Mouse (Mus musculus) frontal cortex, postnatal 14 days (tissue): ENCODE measurements at regions not wholly inside any gene's neighbourhood (a gene's known extent, or its start where the extent isn't known, plus 50 kb on each side); places are given as distances from the start of the nearest gene placed in this dataset.

ENCODE experiments used
- DNase-seq, 2 experiments: peaks; one replicate each; pipeline ENCODE4 v3.0.0; 2022; ENCODE audit warnings: low spot score in 2 of 2

DNA sequence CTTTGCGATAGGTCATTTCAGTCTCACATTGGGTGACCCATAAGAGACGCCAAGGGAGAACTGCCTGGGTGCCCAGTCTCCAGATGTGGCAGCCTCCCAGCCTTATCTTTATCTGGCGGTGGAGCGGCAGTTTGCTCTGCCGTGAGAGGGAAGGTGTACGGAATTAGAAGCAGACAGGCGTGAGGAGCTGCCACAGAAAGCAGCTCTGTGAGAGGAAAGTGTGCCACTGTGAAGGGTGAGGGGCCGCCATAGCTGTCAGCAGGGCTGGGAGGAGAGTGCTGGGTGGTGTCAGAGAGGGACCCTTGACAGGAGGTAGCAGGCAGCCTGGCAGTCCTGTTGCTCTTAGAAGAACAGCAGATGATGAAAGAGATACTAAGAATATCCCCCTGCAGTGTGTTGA is 375.0 kb downstream of the Cdh26 start:
- no peak for DNase-seq

DNA sequence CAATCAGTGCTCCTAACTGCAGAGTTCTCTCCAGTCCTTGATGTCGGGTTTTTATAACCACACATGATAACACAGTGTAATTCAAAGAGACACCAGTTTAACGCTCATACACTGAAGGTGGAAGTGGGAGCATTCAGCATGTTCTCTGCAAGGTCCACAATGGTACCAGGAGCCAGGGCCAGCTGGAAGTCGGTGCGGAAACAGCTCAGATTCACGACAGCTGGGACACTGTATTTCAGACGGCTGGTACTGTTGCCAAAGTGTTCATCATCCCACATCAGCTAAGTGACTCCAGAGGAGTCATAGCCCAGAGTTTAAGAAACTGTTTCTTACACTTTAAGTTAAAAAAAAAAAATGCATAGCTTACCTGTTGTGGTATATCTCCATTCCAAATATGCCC is 391.2 kb downstream of the Cdh26 start:
- no peak for DNase-seq

DNA sequence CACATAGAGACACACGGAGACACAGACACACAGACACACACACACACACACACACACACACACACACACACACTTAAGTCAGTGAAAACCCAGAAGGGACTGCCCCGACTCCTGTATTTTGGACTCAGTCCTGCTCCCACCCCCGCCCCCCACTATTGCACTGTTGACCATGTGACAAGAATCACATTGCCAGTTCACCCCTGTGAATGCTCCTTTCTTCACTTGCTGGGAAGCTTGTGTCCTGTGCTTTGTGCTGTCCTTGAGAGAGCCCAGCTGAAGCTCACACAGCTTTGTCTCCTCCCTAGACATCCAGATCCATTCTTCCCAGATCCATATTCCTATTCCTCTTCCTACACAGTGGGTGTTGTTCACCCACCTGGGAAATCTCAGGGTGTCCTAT is 400.0 kb downstream of the Cdh26 start:
- DNase-seq: no peak

DNA sequence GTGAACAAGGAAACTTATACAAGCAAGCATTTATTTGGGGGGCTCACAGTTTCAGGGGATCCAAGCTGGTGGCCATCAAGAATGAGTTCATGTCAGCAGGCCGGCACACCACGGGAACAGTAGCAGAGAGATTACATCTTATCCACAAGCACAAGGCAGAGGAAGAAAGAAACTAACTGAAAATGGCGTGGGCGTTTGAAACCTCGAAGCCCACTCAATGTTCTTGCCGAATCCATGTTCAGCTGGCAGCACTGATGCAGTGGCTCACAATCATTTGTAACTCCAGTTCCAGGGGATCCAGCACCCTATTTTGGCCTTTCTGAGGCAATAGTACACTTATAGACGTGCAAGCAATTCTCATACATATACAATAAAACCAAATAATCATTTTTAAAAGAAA is 404.7 kb downstream of the Cdh26 start:
- DNase-seq: no peak

DNA sequence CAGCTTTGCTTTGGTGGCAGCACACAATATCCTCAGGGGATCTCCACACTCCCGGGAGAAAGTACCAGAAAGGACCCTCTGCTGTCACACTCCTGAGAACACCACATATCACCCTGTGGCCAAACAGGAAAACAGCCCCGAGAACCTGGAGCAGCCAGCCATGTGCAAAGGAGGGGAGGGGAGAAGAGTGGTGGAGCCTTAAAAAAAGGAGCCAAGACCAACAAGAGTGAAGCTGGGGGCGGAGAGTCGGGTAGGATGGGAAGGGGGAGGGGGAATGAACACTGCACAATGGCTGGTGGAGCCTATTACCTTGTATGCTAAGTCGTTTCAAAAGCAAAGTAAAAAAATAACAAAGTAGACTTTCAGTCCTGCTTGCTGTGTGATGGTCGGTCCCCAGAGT is 408.2 kb downstream of the Cdh26 start:
- DNase-seq: no peak

DNA sequence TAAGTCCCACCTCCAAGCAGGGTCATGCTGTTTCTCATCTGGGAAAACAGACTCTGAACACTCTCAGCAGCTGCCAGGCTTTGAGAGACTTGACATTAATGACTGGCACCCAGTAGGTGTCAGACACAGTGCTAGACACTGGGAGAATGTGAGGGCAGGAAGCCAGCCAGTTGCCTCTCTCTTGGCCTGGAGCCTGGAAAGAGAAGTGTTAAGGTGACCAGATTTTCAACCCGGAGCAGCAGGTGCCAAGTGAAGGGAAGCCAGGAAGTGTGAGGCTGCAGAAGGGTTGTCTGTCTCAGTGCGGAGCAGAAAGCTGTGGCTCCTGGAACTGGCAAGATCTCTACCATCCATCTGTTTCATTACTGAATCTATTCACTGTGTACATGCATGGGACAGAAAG is 410.6 kb downstream of the Cdh26 start:
- DNase-seq: peak in 1 of 2 experiments; percentile 55

DNA sequence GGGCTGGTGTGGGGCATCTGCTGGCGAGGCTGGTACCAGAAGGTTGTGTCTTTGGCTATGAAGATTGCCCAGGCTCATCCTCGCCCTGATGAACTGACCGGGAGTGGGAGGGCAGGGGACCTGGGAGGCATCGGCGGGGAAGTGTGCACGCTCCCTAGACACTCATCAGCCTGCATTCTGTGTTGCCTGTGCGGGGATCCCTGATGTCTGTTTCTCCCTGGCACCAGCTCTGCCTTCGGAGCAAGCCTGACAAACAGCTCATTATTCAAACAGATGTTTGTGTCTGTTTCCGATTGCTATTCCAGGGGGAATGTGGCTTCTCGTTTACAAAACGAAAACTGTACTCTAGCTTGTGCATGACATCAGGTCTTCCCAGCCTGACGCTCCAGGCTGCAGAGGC is 412.3 kb downstream of the Cdh26 start:
- no peak for DNase-seq

DNA sequence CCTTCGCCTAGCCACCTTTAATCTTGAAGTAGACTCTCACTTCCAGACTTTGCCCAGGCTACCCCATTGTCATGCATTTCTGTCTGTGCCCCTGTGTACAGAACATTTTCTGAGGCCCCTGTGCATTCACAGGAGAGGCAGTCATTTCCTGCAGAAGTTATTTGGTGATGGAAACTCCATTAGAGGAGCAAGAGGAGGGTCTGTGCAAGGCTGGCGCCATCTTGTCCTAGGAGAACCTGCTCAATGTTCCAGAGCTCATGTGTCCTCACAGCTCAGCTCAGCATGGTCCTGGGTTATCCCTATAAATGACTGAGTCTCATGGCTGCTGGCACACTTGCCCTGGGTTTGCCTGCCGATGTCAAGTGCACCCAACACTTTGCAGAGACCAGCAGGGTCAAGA is 413.1 kb downstream of the Cdh26 start:
- no peak for DNase-seq

DNA sequence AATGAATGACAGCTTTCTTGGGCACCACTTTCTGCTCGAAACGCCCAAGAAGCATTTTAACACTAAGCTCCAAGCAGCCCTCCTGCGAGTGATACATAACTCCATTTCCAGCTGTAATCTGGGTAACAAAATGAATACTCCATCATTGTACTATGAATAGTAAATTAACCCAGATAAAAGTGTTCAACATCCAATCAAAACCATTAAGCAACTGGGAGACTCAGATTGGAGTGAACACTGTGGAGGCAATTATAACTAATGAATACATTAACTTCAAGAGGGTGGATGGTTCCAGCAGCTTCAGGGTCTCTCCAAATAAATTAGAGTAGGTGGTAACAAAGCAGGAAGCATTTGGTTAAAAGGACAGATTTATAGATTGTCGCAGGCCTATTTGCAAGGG is 414.2 kb downstream of the Cdh26 start:
- DNase-seq: no peak

DNA sequence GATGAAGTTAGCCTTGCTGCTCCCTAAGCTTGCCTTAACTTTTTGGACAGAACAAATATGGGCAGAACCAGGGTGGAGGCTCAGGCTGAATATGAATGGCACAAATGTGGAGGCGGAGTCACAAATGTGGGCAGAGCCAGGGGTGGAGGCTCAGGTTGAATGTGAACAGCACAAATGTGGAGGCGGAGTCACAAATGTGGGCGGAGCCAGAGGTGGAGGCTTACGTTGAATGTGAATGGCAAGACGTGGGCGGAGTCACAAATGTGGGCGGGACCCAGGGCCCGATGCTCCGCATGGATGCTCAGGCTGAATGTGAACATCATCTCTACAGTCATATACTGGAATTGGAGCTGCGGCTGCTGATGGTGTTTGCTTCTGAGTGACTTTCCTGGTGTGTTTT is 420.0 kb downstream of the Cdh26 start:
- no peak for DNase-seq

DNA sequence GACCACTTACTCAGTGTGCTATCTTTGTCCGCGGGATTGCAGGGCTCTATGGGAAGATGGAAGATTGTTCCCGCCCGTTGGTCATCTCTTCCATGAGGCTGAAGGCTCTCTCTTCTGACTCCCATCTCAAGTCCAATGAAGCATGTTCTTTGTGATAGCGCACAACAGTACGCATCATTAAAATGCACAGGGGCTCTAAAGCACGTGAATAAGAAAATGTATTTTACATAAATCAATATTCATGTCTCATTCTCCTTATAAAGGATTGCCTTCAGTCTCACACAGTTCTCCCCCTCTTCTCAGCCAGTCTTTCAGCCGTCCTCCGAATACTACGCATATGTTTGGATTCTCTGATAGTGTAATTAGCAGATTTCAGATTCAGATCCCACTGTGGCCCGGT is 420.4 kb downstream of the Cdh26 start:
- DNase-seq: no peak

DNA sequence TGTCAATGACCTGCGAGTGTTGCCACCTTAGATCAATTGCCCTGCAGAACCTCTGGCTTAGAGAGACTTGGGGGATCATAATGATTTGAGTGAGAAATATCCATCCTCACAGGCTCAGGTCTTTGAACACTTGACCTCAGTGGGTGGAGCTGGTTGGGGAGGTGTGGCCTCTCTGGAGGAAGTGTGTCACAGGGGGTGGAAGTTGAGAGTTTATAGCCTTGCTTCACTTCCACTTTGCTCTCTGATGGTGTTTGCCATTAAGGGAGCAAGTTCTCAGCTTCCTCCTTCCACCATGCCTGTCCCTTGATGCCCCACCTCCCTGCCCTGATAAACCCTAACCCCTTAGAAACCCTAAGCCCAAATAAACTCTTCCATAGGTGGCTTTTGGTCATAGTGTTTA is 423.7 kb downstream of the Cdh26 start:
- no peak for DNase-seq

DNA sequence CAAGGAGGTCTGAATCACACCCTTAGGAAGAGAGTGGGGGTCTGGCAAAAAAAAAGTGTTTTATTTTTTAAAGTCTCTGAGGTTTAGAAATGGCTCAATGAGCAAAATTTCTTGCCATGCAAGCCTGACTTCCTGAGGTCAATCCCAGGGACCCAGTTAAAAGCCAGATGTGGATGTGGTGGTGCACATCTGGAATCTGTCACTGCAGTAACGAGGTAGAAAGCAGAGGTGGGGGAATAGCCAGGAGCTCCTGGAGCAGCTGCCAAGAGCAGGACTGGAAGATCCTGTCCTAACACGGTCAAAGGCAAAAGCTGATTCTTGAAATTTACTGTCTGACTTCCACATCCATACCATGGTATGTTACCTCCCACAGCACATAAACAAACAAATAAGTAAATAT is 424.4 kb downstream of the Cdh26 start:
- no peak for DNase-seq

DNA sequence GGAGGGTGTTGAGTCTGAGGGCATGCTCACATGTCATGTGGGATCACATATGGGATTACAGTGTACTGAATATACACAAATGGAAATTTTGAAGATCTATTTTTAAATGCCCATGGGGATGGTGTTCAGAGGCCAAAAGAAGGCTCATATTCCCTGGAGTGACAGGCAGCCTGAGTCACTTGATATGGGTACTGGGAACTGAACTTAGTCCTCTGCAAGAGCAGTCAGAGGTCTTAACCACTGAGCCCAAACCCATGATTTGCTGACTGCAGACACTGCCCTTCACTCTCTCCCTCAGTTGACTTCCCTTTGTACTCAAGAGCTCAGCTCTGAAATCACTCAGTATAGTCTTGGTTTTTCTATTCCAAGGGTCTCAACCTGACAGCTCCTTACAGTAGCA is 432.3 kb downstream of the Cdh26 start:
- DNase-seq: no peak

DNA sequence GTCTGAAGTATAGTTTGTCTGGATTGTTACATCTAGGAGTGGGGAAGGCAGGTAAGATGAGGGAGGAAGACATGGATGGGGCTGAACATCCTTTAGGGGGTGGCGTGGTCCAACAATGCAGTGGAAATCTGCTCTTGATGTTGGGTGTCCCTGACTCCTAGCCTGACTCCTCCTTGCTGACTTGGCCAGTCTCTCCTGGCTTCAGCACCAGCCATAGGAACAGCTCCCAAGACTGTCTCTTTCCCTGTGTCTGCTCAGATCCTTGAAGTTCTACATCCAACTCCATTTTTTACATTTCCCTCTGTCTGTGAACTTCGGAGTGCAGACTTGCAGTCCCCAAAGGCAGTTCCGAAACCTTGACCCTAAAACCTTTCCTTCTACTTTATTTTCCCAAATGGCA is 436.8 kb downstream of the Cdh26 start:
- DNase-seq: no peak

DNA sequence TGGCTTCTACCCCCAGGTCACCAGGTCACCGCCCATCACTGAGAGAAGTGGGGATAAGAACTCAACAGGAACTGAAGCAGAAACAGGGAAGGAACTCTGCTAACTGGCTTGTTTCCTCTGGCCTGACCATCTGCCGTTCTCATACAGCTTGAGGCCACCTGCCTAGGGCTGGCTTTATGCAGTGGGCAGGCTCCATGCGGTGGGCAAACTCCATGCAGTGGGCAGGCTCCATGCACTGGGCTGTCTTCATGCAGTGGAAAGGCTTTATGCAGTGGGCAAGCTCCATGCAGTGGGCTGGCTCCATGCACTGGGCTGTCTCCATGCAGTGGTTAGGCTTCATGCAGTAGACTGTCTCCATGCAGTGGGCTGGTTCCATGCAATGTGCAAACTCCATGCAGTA is 438.8 kb downstream of the Cdh26 start:
- no peak for DNase-seq

DNA sequence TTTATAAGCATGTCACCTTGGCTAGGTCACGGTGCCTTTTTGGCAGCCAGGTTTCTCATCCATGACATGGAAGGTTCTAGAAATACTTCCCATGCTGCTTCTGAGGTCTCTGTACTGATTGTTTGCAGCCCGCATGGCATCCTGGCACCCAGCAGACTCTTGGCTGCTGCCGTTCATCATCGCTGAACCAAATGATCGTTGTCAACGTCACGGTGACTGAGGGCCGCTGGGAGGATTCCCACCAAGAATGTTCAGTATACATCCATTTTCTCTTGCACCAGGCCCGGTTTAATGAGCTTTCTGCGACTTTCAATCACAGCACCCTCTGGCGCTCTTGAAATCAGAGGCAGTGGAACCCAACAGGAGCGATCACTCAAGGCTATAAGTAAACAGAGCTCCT is 448.1 kb downstream of the Cdh26 start:
- no peak for DNase-seq

DNA sequence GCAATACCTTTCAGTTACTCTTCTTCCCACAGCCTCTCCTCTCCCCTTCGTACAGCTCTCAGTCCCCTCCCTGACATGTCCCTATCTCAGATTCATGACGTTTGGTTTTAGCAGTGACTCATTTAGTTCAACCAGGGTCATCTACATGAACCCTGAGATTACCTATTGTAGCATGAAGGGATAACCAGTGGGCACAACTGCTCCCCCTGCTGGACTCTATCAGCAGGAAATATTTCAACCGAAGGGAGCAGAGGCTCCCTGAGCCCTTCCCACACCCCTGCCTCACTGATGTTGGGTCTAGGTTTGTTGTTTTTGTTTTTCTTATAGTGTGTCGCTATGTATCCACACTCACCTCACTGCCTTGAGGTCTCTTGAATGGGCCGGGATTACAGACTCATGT is 455.4 kb downstream of the Cdh26 start:
- no peak for DNase-seq

DNA sequence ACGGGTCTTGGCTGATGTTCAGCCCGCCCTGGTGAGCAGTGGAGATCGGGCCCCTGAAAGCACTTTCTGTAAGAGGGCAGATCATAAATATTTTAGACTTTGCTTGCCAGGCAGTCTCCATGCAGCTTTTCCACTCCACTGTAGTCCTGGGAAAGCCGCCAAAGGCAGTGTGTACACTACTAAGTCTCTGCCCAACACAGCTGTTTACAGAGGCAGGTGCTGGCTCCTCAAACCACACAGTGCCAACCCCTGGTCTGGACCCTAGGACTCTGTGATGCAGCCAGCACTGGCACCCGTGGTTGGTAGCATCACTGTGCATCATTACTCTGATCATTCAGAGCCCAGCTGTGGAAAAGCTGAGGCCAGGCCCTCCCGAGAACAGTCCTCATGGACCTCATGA is 458.4 kb downstream of the Cdh26 start:
- DNase-seq: peak in 1 of 2 experiments; percentile 5

DNA sequence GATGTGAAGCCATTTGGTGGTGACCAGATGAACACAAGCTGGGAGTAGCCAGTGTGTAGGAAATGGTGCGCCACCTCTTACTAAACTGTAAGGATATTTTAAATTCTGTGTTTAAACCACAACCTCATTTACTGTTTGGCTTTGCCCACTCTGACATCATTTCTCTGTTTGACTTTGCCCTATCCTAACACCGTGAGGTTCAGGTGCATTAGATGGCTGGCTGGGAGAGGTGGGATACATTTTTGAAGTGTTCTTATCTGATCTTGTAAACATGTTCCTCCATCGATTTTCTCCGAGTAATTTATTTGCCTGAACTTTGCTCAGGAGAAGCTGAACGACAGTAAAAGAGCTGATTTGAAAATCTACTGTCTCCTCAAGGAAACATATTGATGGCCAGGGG is 472.1 kb downstream of the Cdh26 start:
- no peak for DNase-seq

DNA sequence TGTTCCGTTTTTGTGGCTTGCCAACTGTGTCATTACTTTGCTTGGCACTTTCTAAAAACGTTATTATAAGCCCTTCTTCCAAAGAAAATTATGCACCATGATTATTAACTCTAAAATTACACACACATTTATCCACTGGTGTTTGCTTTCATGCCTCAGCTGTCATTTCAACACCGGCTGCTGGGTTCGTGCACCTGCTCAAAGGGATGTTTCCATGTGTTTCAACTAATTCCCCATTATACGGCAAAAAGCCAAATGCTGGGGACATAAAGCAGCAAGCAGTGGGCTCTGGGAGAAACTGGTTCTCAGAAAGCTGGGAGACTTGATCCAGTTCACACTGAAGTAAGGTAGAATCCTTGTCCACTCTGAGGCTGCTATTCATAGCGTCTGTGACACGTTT is 479.0 kb downstream of the Cdh26 start:
- no peak for DNase-seq

DNA sequence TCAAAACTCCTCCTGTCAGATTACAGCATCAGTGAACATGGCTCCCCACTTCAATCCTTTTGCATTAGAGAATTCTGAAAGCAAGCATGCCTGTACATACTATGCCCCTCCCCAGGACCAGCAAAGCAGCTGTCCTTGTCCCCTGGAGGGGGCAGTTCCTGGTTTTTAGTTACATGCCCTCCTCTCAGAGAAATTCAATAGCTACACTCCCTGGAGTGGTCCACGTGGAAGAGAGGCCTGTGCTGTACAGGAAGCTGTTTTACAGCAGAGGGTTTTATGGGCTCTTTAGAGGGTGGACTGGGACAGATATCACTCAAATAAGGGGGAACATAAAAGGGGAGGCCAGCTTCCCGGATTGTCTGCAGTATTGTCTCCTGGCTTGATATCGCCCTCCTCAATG is 481.3 kb downstream of the Cdh26 start:
- DNase-seq: no peak

DNA sequence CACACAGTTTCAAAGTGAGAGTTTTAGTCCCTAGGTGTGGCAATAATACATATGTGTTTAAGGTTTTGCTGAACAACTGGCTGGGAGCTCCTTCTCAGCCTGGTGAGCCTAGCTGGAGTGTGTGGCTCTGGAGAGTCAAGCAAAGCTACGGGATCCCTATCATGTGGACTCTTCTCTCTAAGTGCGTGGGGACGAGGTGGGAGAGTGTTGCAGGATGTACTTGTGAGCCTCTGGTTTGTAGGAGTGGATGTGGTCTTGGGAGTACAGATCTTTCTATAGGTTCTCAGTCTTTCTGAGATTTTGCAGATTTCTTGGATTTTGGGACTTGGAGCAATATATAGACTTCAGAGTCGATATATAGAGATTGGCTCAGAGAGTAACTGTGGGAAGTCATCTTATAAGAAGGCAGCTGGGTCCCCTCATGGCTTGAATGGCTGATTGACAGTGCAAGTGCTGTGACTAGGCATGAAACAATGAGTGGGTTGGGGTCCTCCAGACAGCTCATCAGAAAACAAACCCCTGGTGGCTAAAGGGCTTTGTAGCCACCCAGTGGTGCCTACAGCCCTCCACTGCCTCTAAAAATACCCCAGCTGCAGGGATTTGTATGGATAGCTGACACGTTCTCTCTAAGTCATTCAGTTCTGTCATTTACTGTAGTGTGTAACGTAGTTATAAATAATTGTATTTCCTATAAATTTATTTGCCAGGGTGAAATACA is 486.1 kb downstream of the Cdh26 start:
- no peak for DNase-seq

DNA sequence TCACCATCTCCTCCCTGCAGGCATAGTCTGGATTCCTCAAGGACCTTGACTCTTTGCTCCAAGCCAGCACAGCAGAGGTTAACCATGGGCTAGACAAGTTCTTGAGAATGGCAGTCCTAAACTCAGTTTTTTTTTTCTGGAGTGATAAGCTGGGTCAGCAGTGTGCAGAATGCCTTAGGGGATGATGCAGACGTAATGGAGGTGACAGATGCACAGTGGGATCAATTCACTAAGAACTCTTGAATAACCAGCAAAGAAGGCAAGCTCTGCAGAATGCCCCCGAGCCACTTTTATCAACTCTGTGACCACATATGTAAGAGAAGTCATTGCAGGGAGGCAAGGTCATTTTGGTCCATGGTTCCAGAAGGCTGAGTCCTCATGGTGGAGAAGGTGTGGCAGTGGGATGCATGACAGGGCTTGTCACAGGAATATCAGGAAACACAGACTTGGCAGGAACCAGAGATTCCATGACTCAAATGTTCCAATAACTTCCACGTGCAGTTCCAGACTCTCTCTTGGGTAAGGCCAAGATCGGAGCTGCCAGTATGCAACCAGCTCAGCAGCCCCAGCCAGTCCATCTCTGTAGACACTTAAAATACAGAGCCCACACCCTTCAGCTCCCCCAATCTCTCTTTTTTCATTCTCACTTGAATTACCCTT is 494.3 kb downstream of the Cdh26 start:
- no peak for DNase-seq
